Mouse (Mus musculus) olfactory bulb, adult 2 months (tissue): ENCODE results near the gene Rybp. TPM values are rescaled to one million over a fixed set of nuclear protein-coding genes. Genes with fewer than 3 reads are reported as not detected.

ENCODE experiments used
- H3K27ac ChIP-seq: fragments of 200-500 bp; 2 replicates; pipeline ENCODE4 v1.5.1; 2012; ENCODE audit warnings: low read depth, low read length; ENCODE audit not compliant: insufficient read depth
- H3K4me1 ChIP-seq: fragments of 200-500 bp; 2 replicates; pipeline ENCODE4 v1.6.1; 2012; ENCODE audit warnings: low read length; ENCODE audit not compliant: control insufficient read depth, insufficient read depth
- H3K4me3 ChIP-seq: fragments of 200-500 bp; 2 replicates; pipeline ENCODE4 v1.5.1; 2012; ENCODE audit warnings: mild to moderate bottlenecking, low read depth, low read length, moderate library complexity; ENCODE audit not compliant: insufficient read depth
- CTCF ChIP-seq: fragments of 200-500 bp; IDR thresholded peaks from 2 replicates; pipeline ENCODE4 v1.5.1; 2012; ENCODE audit warnings: low read depth, mild to moderate bottlenecking, low read length, moderate library complexity; ENCODE audit not compliant: insufficient read depth
- POLR2A ChIP-seq: fragments of 200-500 bp; IDR thresholded peaks from 2 replicates; pipeline ENCODE4 v1.6.1; 2012; ENCODE audit warnings: mild to moderate bottlenecking, low read depth, low read length, moderate library complexity; ENCODE audit not compliant: insufficient read depth
- WGBS: fragments of 180-500 bp; shearing (Covaris S2); methylation state at CpG from one replicate; pipeline ENCODE4 v1.1.7; 2018; 5-methylcytosine and 5-hydroxymethylcytosine counted together
- polyA plus RNA-seq: library from polyadenylated mRNA; stranded (reverse); fragments of >200 nt; gene quantifications from 2 replicates; pipeline ENCODE4 v1.2.4, GENCODE M21; 2012; ENCODE audit warnings: low replicate concordance; ENCODE audit not compliant: missing spikeins, insufficient read depth, insufficient read length

The Rybp gene
- polyA plus RNA-seq, 1 experiment: not detected

DNA sequence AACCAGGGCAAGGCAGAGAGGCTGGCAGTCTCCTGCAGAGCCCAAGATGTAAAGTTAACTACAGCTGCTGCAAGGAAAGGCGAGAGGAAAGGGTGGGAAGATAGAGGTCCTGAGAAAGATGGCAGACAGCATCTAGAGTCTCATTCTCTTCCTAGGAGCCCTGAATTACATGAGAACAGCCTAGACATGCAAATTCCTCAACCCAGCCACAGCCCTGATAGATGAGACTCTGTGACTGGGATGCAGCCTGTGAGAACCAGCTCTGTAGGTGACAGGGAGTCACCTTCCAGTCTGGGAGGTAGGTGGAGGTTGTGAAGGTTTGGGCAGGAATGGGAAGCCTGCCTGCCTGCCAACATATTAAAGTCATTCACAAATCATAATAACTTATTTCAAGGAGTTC lies 81.0 kb downstream of the Rybp start:
- H3K4me1 ChIP-seq: peaks cover 34% of the 10 kb centered on the region
- H3K4me3 ChIP-seq: no peak overlapping the region
- TF ChIP-seq CTCF (no peak), POLR2A (no peak)
- 70% methylated on average over 1 of the region's 1 CpGs for WGBS
- peak overlapping the region; percentile 7; the same call in 1 of the 2 replicates for H3K27ac ChIP-seq

DNA sequence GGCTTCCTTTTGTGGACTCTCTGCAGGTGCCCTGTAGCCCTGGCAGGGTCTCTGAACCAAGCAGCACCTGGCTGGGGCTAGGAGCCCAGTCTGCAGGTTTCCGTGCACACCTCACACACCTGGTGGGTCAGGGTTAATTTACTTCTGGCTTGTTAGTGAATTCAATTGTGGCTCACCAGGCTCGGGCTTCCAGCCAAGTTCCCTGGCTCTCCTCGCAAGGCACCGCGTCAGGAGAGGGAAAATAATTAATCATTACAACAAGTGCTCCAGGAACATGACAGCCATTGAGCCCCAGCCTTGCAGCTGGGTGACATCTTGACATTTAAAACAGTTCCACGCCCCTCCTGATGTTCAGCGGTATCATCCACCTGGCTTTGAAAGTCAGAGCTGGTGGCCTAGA lies 82.8 kb downstream of the Rybp start:
- TF ChIP-seq POLR2A (no peak), CTCF (no peak)
- Histone ChIP-seq H3K27ac (no peak overlapping the region), H3K4me1 (peaks cover 34% of the 10 kb centered on the region), H3K4me3 (no peak overlapping the region)
- 26% methylated on average over 7 of the region's 7 CpGs for WGBS

GRCm38 (mm10) chr6:100203492-100203891 lies 83.8 kb downstream of the Rybp start:
- Histone ChIP-seq H3K4me3 (no peak overlapping the region), H3K4me1 (peaks cover 32% of the 10 kb centered on the region), H3K27ac (no peak overlapping the region)
- TF ChIP-seq CTCF (no peak), POLR2A (no peak)
- 67% methylated on average over 3 of the region's 3 CpGs for WGBS

- H3K4me1 ChIP-seq: peaks cover 37% of the 10 kb centered on the region
- TF ChIP-seq CTCF (no peak), POLR2A (no peak)
- whole genome bisulfite sequencing: 73% methylated on average over 1 of the region's 1 CpGs
Observed at GRCm38 (mm10) chr6:100202091-100202490, 85.2 kb downstream of the Rybp start.

GRCm38 (mm10) chr6:100197102-100197501 lies 90.2 kb downstream of the Rybp start:
- peaks cover 36% of the 10 kb centered on the region for H3K4me1 ChIP-seq
- H3K27ac ChIP-seq: no peak overlapping the region
- WGBS: 69% methylated on average over 5 of the region's 5 CpGs
- TF ChIP-seq CTCF (no peak), POLR2A (no peak)
- H3K4me3 ChIP-seq: no peak overlapping the region

More at GRCm38 (mm10) chr6:100202091-100202490, 85.2 kb downstream of the Rybp start:
- Histone ChIP-seq H3K27ac (no peak overlapping the region), H3K4me3 (no peak overlapping the region)

DNA sequence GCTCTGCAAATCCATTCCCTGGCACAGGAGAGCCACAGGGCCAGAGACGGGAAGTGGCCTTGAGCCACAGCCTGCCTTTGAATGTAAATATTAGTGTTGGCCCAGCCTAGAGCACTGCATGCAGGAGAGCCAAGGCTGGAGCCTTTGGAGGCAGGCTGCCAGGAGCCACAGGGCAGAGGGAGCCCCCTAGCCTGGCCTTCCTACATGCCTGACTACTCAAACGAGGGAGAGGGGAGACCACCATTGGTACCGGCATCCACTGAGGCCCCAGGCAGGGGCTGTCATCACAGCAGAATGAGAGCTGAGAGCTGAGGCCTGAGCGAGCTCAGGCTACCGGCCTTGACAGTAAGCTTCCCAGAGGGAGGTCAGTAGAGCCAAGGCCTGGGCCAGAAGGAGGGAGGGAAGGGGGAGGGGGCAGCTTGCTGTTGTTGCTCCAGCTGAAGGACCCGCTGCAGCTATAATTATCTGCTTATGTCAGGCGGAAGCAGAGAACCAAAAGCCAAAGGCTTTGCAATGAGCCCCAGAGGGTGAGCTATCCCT lies 91.3 kb downstream of the Rybp start:
- Histone ChIP-seq H3K27ac (peak overlapping the region; percentile 52; the same call in 1 of the 2 replicates), H3K4me1 (peaks cover 37% of the 10 kb centered on the region), H3K4me3 (no peak overlapping the region)
- TF ChIP-seq CTCF: no peak
- TF ChIP-seq POLR2A: no peak
- WGBS: 44% methylated on average over 7 of the region's 7 CpGs

- TF ChIP-seq CTCF: no peak
- no peak overlapping the region for H3K4me3 ChIP-seq
- H3K27ac ChIP-seq: no peak overlapping the region
- H3K4me1 ChIP-seq: peaks cover 40% of the 10 kb centered on the region
- 90% methylated on average over 5 of the region's 5 CpGs for WGBS
Observed at GRCm38 (mm10) chr6:100195091-100195490, 92.2 kb downstream of the Rybp start.

GRCm38 (mm10) chr6:100193760-100194159 lies 93.5 kb downstream of the Rybp start:
- H3K27ac ChIP-seq: no peak overlapping the region
- H3K4me1 ChIP-seq: peaks cover 45% of the 10 kb centered on the region
- no peak for TF ChIP-seq POLR2A
- H3K4me3 ChIP-seq: no peak overlapping the region
- WGBS: 77% methylated on average over 7 of the region's 7 CpGs

- WGBS: 64% methylated on average over 4 of the region's 4 CpGs
- no peak for TF ChIP-seq CTCF
- TF ChIP-seq POLR2A: no peak
- H3K4me1 ChIP-seq: peaks cover 38% of the 10 kb centered on the region
- H3K27ac ChIP-seq: no peak overlapping the region
- H3K4me3 ChIP-seq: no peak overlapping the region
Observed at GRCm38 (mm10) chr6:100192691-100193229, 94.5 kb downstream of the Rybp start.
